Mouse (Mus musculus) G1E (cell line): ENCODE measurements around the gene Lpo. TPM values are rescaled to one million over a fixed set of nuclear protein-coding genes. Genes with fewer than 3 reads are reported as not detected.

Experiments used
- ATAC-seq: 2 replicates; pipeline ENCODE4 v1.8.0; 2016; ENCODE audit warnings: mild to moderate bottlenecking; ENCODE audit not compliant: insufficient number of reproducible peaks, poor library complexity, low FRiP score, severe bottlenecking; ENCODE audit errors: extremely low read depth
- DNase-seq: peaks from one replicate; pipeline ENCODE4 v3.0.0; 2012; ENCODE audit warnings: low spot score
- H3K27me3 ChIP-seq: 2 replicates; pipeline ENCODE4 v1.6.1; 2012; ENCODE audit warnings: mild to moderate bottlenecking, low read length, inconsistent platforms; ENCODE audit not compliant: insufficient read depth
- H3K36me3 ChIP-seq: replicated peaks from 2 replicates; pipeline ENCODE3; 2012; ENCODE audit warnings: mild to moderate bottlenecking, inconsistent platforms
- H3K4me1 ChIP-seq: 2 replicates; pipeline ENCODE4 v1.6.1; 2012; ENCODE audit warnings: low read depth, low read length, inconsistent platforms, mixed read lengths; ENCODE audit not compliant: insufficient read depth
- H3K4me3 ChIP-seq: 2 replicates; pipeline ENCODE4 v1.5.1; 2012; ENCODE audit warnings: low read depth, mild to moderate bottlenecking, inconsistent platforms, low read length, moderate library complexity, mixed read lengths
- H3K9me3 ChIP-seq: replicated peaks from 2 replicates; pipeline ENCODE4 v1.6.1; 2012; ENCODE audit warnings: inconsistent platforms
- CTCF ChIP-seq: IDR thresholded peaks from 2 replicates; pipeline ENCODE4 v1.5.1; 2012; ENCODE audit warnings: low read depth, low read length, inconsistent platforms, mixed read lengths
- GATA1 ChIP-seq: IDR thresholded peaks from 2 replicates; pipeline ENCODE4 v1.6.1; 2012; ENCODE audit warnings: borderline replicate concordance, low read length, inconsistent platforms, mixed read lengths
- GATA2 ChIP-seq: IDR thresholded peaks from 2 replicates; pipeline ENCODE4 v1.6.1; 2012; ENCODE audit warnings: low read depth, low read length, inconsistent platforms, borderline replicate concordance
- POLR2AphosphoS5 ChIP-seq: IDR thresholded peaks from 2 replicates; pipeline ENCODE4 v1.6.1; 2012; ENCODE audit warnings: low read depth, low read length, inconsistent platforms; ENCODE audit not compliant: insufficient replicate concordance
- TAL1 ChIP-seq: conservative IDR thresholded peaks from 2 replicates; pipeline ENCODE4 v1.6.1; 2012; ENCODE audit warnings: low read depth, low read length, inconsistent platforms, mixed read lengths
- polyA plus RNA-seq: library from polyadenylated mRNA; stranded (reverse); fragments of >175 nt; gene quantifications from 2 replicates; pipeline ENCODE4 v1.2.3, GENCODE M21; 2012
- total RNA-seq, 2 experiments: library from RNA; stranded (forward) in 1 of 2; stranded (reverse) in 1 of 2; fragments of 200-1000 nt in 1 of 2; fragments of >200 nt in 1 of 2; fragmentation: Nextera tagmentation in 1 of 2; gene quantifications; 2 replicates each; pipeline ENCODE4 v1.2.3; 2014 to 2017

Gene Lpo
- total and polyA plus RNA-seq, 3 experiments, result not detected

DNA sequence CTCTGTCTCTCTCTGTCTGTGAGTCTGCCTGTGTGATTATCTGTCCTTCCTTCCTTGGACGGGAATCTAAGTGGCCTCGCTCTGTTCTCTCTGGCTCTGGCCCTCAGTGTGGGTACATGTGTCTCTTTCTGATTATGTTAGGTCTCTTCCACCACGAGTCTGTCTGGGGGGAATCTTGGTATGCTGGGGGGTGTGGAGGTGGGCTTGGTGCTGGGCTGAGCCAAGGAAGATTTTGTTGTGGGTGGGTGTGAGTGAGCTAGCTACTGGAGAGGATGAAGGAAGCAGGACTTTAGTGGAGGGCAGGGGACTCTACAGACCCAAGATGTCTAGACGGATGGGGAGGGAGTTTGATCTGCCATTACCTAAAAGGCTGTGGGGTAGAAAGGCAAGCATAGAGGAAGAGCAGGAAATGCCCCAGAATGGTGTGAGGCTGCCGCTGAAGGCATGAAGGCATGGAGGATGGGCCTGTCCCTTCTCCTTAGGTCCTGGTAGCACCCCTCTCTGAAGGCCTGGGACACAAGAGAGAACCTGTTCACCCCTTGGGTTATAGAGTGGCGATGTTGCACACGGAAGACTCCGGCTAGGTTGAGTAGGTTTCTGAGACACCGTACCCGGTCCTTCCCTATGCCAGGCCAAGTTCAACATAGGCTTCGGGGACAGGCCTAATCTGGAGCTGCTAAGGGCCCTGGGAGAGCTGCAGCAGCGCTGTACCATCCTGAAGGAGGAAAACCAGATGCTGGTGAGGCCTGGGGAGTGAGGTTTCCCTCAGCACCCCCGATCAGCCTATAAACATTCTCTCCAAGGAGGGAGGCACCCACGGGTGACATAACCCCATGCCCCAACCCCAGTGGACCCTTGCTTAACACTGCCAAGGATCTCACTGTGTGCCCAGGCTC is 66.0 kb downstream of the Lpo start:
- ATAC-seq (no peak), DNase-seq (no peak)
- TF ChIP-seq TAL1 (no peak), POLR2AphosphoS5 (peak; percentile 31; the same call in 1 of the 2 replicates)
- Histone ChIP-seq H3K4me1 (peaks cover 26% of the 10 kb centered on the region), H3K27me3 (peaks cover 60% of the 10 kb centered on the region), H3K36me3 (peaks cover 19% of the 10 kb centered on the region), H3K9me3 (peaks cover 13% of the 10 kb centered on the region), H3K4me3 (no peak overlapping the region)

DNA sequence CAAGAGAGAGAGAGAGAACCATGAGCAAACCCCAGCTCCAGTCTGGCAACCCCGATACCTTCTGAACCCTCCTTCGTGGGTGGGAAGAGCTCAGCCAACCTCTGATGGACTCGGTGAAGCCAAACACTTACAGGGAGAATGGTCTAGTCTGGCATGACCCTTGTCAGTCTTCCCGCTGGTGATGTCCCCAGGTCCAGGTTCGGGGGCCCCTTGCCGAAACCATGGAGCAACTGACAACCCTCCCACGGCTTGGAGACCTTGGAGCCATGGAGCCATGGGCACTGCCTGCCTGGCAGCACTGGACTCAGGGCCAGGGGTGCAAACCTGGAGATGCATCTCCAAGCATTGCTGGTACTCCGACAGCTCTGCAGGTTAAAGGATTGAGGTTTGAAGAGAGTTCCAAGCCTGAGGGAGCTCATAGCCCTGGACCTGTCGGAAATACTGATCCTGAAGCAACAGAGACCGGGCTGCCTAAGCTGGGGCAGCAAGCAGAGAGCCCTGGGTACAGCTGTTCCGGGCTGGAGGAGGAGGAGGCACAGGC is 66.8 kb downstream of the Lpo start:
- peak; percentile 33 for DNase-seq
- no peak for ATAC-seq
- Histone ChIP-seq H3K4me1 (peaks cover 23% of the 10 kb centered on the region), H3K9me3 (peaks cover 13% of the 10 kb centered on the region), H3K36me3 (peaks cover 24% of the 10 kb centered on the region), H3K27me3 (peaks cover 52% of the 10 kb centered on the region), H3K4me3 (no peak overlapping the region)
- peak; percentile 88; the same call in 1 of the 2 replicates for TF ChIP-seq POLR2AphosphoS5
- no peak for TF ChIP-seq GATA2

DNA sequence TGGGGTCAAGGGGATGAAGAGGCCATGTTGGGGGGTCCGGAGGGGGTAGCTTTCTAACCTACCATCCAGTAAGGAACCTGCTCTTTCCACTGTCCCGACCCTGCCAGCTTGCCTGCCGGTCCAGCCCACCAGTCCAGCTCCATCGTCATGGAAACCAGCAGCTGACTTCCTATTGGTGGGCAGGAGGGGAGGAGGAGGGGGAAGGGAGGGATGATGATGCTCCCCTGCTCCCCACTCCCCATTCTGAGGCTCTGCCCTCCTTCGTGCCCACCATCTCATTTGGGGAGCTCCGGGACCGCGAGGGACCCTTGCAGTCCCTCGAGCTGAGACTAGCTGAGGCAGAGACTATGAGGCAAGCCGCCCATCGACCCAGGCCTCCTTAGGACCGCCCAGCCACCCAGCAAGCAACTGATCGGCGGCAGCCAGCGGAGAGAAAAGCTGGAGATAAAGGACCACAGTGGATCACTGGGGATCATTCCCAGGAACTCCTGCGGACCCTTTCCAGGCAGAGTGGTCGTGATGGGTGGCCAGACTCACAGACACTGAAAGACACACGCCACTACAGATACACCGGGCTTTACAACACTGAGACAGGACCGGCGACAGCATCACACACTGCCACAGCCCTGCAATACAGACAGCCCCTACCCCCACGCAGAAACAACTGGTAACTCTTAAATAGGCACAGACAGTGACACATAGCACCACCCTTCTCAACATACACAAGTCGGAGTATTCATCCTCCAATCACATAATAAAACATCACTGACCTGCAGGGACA is 67.6 kb downstream of the Lpo start, which contains the start of gene Tspoap1:
Gene Tspoap1, plus strand, starts transcription at position 241 of the 781 bp plus-strand sequence.
- H3K36me3 ChIP-seq, result peaks cover 21% of the 10 kb centered on the region
- TF ChIP-seq POLR2AphosphoS5 (peak; percentile 98), TAL1 (no peak)
- peaks cover 45% of the 10 kb centered on the region for H3K27me3 ChIP-seq
- peaks cover 23% of the 10 kb centered on the region for H3K4me1 ChIP-seq
- ATAC-seq, result peak; percentile 1; the same call in 1 of the 2 replicates
- DNase-seq, result peak; percentile 78
- no peak within 1 kb of the TSS for H3K4me3 ChIP-seq
- peaks cover 13% of the 10 kb centered on the region for H3K9me3 ChIP-seq

DNA sequence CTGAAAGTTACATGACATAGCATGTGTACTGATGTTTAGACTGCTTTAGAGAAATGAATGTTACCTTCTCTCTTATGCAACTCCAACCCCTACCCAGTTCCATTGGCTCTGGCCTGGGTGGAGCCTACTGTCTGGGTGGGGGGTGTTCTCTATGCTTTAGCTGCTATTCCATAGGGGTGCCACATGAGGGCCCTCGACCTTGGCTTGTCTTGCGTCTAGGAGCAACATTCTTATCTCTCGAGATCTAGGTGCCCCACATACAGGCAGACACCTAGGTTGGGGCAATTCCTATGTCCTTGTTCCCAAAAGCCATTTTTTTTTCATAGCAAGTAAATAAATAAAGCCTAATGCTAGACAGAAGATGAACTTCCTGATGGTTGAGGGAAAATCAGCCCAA is 68.5 kb downstream of the Lpo start:
- peaks cover 13% of the 10 kb centered on the region for H3K9me3 ChIP-seq
- peaks cover 19% of the 10 kb centered on the region for H3K36me3 ChIP-seq
- no peak overlapping the region for H3K4me3 ChIP-seq
- peaks cover 26% of the 10 kb centered on the region for H3K4me1 ChIP-seq
- ATAC-seq, result peak; percentile 29; the same call in 1 of the 2 replicates
- H3K27me3 ChIP-seq, result peaks cover 36% of the 10 kb centered on the region
- TF ChIP-seq POLR2AphosphoS5 (peak; percentile 91), CTCF (no peak), GATA2 (peak; percentile 86; the same call in 1 of the 2 replicates)
- DNase-seq, result peak; percentile 65

DNA sequence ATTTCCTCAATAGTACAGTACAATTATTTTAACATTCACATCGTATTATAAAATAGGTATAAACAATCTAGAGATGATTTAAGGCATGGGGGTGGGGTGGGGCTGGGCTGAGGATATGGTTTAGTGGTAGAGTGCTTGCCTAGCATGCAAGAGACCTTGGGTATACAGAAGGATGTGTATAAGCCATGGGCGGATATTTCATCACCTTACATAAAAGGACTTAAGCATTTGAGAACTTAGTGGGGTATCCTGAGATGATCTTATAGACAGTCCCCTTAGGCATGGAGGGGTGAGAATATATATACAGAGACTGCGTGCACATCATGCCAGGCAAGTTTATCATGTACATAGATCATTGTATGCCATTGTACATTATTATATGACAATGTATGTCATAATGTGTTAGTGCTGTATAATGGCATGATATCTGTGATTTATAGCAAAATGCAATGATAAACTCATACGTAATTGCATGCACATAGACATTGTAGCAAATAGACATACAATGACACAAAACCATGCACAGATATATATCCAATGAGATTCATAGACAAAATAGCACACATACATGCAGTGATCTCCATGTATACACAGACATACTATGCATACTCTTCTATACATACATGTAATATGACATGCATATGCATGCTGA is 69.0 kb downstream of the Lpo start:
- H3K4me3 ChIP-seq, result no peak overlapping the region; the same call in 1 of the 2 replicates
- peaks cover 31% of the 10 kb centered on the region for H3K27me3 ChIP-seq
- H3K9me3 ChIP-seq, result peaks cover 8% of the 10 kb centered on the region
- H3K4me1 ChIP-seq, result peaks cover 31% of the 10 kb centered on the region
- ATAC-seq (peak; percentile 10; the same call in 1 of the 2 replicates), DNase-seq (no peak)
- TF ChIP-seq GATA2, result no peak
- no peak for TF ChIP-seq POLR2AphosphoS5
- TF ChIP-seq TAL1, result no peak
- TF ChIP-seq GATA1, result no peak
- no peak for TF ChIP-seq CTCF
- H3K36me3 ChIP-seq, result peaks cover 19% of the 10 kb centered on the region
